ENCODE assay signal across 10 mouse cellular contexts in genomic region chr6:29169675-29170062, GRCm38 (mm10). TPM values are rescaled to one million over a fixed set of nuclear protein-coding genes. Genes with fewer than 3 reads are reported as not detected.
A peak's percentile ranks its signal among the peaks of the same experiment; 100 is the strongest.
DNase-seq lines count a peak whose midpoint lies in the region; ATAC-seq and TF ChIP-seq lines count a peak whose summit lies in the region.
"Had no signal": no experiment of that assay in that cellular context is flagged by ENCODE, and none has a peak within 500 bp of the region (broad histone marks: within the 10 kb centered on the region; RNA-seq: fewer than 3 reads in every experiment).

No protein-coding gene starts in this region.

- H3K27me3 ChIP-seq in kidney, embryonic 14.5 days (ENCODE audit: control insufficient read depth, insufficient read depth, low read length) = peaks cover 54% of the 10 kb centered on the region
- peaks cover 4% of the 10 kb centered on the region; the same call in 1 of the 2 replicates for H3K27me3 ChIP-seq in kidney, adult 2 months (replicated peaks; ENCODE audit: control insufficient read depth, insufficient read depth, low read length)
- peaks cover 84% of the 10 kb centered on the region for H3K27me3 ChIP-seq in embryonic facial prominence, embryonic 10.5 days (replicated peaks; ENCODE audit: low read depth, poor library complexity, severe bottlenecking)
- H3K27me3 ChIP-seq in hindbrain, embryonic 12.5 days = peaks cover 74% of the 10 kb centered on the region
- peaks cover 90% of the 10 kb centered on the region for H3K27me3 ChIP-seq in midbrain, embryonic 10.5 days (ENCODE audit: low read depth, poor library complexity, severe bottlenecking)

- no peak for TF ChIP-seq CTCF in kidney, adult 2 months (conservative IDR thresholded peaks at IDR 0.05; ENCODE audit: insufficient read depth, insufficient read length, low read depth, low read length)

- ATAC-seq in kidney, embryonic 14.5 days (ENCODE audit: low FRiP score, low TSS enrichment) = no peak
- no peak for ATAC-seq in hindbrain, embryonic 12.5 days (ENCODE audit: low FRiP score)

- H3K27ac ChIP-seq in kidney, embryonic 14.5 days (ENCODE audit: low read depth, low read length) = no peak overlapping the region
- H3K27ac ChIP-seq in kidney, adult 2 months (ENCODE audit: insufficient read depth, low read depth, low read length) = no peak overlapping the region
- H3K27ac ChIP-seq in embryonic facial prominence, embryonic 10.5 days (replicated peaks) = peak overlapping the region; percentile 86; the same call in 1 of the 2 replicates
- H3K27ac ChIP-seq in hindbrain, embryonic 12.5 days = no peak overlapping the region
- no peak overlapping the region; the same call in 1 of the 2 replicates for H3K27ac ChIP-seq in midbrain, embryonic 10.5 days (replicated peaks)

- H3K4me3 ChIP-seq in kidney, embryonic 14.5 days (ENCODE audit: low read length) = peak overlapping the region; percentile 50; the same call in 1 of the 2 replicates
- no peak overlapping the region for H3K4me3 ChIP-seq in kidney, adult 2 months (ENCODE audit: insufficient read depth, low read depth, low read length)
- H3K4me3 ChIP-seq in embryonic facial prominence, embryonic 10.5 days = peak overlapping the region; percentile 70
- H3K4me3 ChIP-seq in hindbrain, embryonic 12.5 days = peak overlapping the region; percentile 51
- H3K4me3 ChIP-seq in midbrain, embryonic 10.5 days = peak overlapping the region; percentile 69

- intact Hi-C loops in gastrocnemius, postnatal 14 days (cut with DNase I; ENCODE audit: low total_unique reads) = loop anchor here (2.0 to 10.0 kb wide), 2 partner anchors 29 to 105 kb away; partner anchors contain the start of genes Fam71f2 and Hilpda

- no peak for DNase-seq in kidney, adult 2 months
- no peak for DNase-seq in embryonic facial prominence, embryonic 10.5 days (ENCODE audit: low spot score)
- no peak for DNase-seq in midbrain, embryonic 10.5 days (ENCODE audit: low spot score)
- no peak for DNase-seq in ovary, adult 18-20 months (ENCODE audit: low spot score)
- no peak for DNase-seq in adrenal gland, adult (ENCODE audit: inconsistent age in 2 of 2, low spot score in 1 of 2)
- DNase-seq in gastrocnemius, postnatal 14 days = no peak
- DNase-seq: lung, postnatal 36 days had no signal

- H3K9ac ChIP-seq in kidney, embryonic 14.5 days (ENCODE audit: low read depth, low read length) = peak overlapping the region; percentile 65; the same call in 1 of the 2 replicates
- peak overlapping the region; percentile 69; the same call in 1 of the 2 replicates for H3K9ac ChIP-seq in hindbrain, embryonic 12.5 days

- H3K4me1 ChIP-seq in kidney, embryonic 14.5 days (ENCODE audit: control insufficient read depth, insufficient read depth, low read length) = peaks cover 9% of the 10 kb centered on the region; the same call in 1 of the 2 replicates
- H3K4me1 ChIP-seq in kidney, adult 2 months (ENCODE audit: control insufficient read depth, insufficient read depth, low read length) = no peaks in the 10 kb centered on the region
- peaks cover 40% of the 10 kb centered on the region for H3K4me1 ChIP-seq in embryonic facial prominence, embryonic 10.5 days
- peaks cover 23% of the 10 kb centered on the region for H3K4me1 ChIP-seq in hindbrain, embryonic 12.5 days
- H3K4me1 ChIP-seq in midbrain, embryonic 10.5 days = peaks cover 33% of the 10 kb centered on the region

- H3K36me3 ChIP-seq in kidney, embryonic 14.5 days (ENCODE audit: control insufficient read depth, insufficient read depth, low read length) = no peaks in the 10 kb centered on the region
- no peaks in the 10 kb centered on the region for H3K36me3 ChIP-seq in kidney, adult 2 months (ENCODE audit: control insufficient read depth, insufficient read depth, low read length)
- no peaks in the 10 kb centered on the region for H3K36me3 ChIP-seq in embryonic facial prominence, embryonic 10.5 days (replicated peaks)
- no peaks in the 10 kb centered on the region for H3K36me3 ChIP-seq in hindbrain, embryonic 12.5 days
- H3K36me3 ChIP-seq in midbrain, embryonic 10.5 days = no peaks in the 10 kb centered on the region
- H3K36me3 ChIP-seq: G1E had no signal

- WGBS in kidney, embryonic 14.5 days = 1% methylated on average over 12 of the region's 12 CpGs
- 22% methylated on average over 12 of the region's 12 CpGs for WGBS in kidney, adult 2 months
- 2% methylated on average over 12 of the region's 12 CpGs for whole genome bisulfite sequencing in embryonic facial prominence, embryonic 10.5 days
- 2% methylated on average over 12 of the region's 12 CpGs for WGBS in hindbrain, embryonic 12.5 days
- WGBS in midbrain, embryonic 10.5 days = 5% methylated on average over 12 of the region's 12 CpGs

- no peaks in the 10 kb centered on the region for H3K9me3 ChIP-seq in kidney, embryonic 14.5 days (ENCODE audit: control insufficient read depth, low read length)
- H3K9me3 ChIP-seq in embryonic facial prominence, embryonic 10.5 days = no peaks in the 10 kb centered on the region
- no peaks in the 10 kb centered on the region for H3K9me3 ChIP-seq in hindbrain, embryonic 12.5 days (replicated peaks)
- no peaks in the 10 kb centered on the region for H3K9me3 ChIP-seq in midbrain, embryonic 10.5 days (replicated peaks)

- H3K4me2 ChIP-seq in kidney, embryonic 14.5 days (replicated peaks; ENCODE audit: low read depth, low read length) = peak overlapping the region; percentile 99
- H3K4me2 ChIP-seq in hindbrain, embryonic 12.5 days (replicated peaks) = peak overlapping the region; percentile 99

- TF ChIP-seq POLR2A in kidney, adult 2 months (IDR thresholded peaks at IDR 0.05; ENCODE audit: low read depth, low read length) = no peak

RNA-seq across cellular contexts. Expression of gene Rbm28, which starts 4.9 kb away (rescaled TPM):
- 65.1 and 65.8 TPM in 2 replicates for polyA plus RNA-seq in kidney, embryonic 14.5 days (2014; fragmentation: Nextera tagmentation; extraction: Ambion mirVana)
- 4.9 and 6.1 TPM in 2 replicates for polyA plus RNA-seq in kidney, adult 2 months (2012; rRNA removed)
- 53.9 and 60.6 TPM in 2 replicates for polyA plus RNA-seq in embryonic facial prominence, embryonic 10.5 days (2016; fragmentation: Nextera tagmentation; extraction: Ambion mirVana)
- 57.7 and 61.0 TPM in 2 replicates for polyA plus RNA-seq in hindbrain, embryonic 12.5 days (2016; fragmentation: Nextera tagmentation; extraction: Ambion mirVana)
- polyA plus RNA-seq in midbrain, embryonic 10.5 days (2016; fragmentation: Nextera tagmentation; extraction: Ambion mirVana) = 51.6 and 54.9 TPM in 2 replicates
- 10 to 100 TPM; 13.6 to 13.8 TPM for total RNA-seq in gastrocnemius, postnatal 14 days (2021)

RNA-seq across cellular contexts. Expression of gene Prrt4, which starts 9.7 kb away (rescaled TPM):
- polyA plus RNA-seq in kidney, embryonic 14.5 days (2014; fragmentation: Nextera tagmentation; extraction: Ambion mirVana) = 0.96 and 1.4 TPM in 2 replicates
- 0.20 and 0.24 TPM in 2 replicates for polyA plus RNA-seq in kidney, adult 2 months (2012; rRNA removed)
- polyA plus RNA-seq in embryonic facial prominence, embryonic 10.5 days (2016; fragmentation: Nextera tagmentation; extraction: Ambion mirVana) = 1.9 and 2.0 TPM in 2 replicates
- 2.4 and 2.6 TPM in 2 replicates for polyA plus RNA-seq in hindbrain, embryonic 12.5 days (2016; fragmentation: Nextera tagmentation; extraction: Ambion mirVana)
- 0.83 and 1.1 TPM in 2 replicates for polyA plus RNA-seq in midbrain, embryonic 10.5 days (2016; fragmentation: Nextera tagmentation; extraction: Ambion mirVana)
- under 1 TPM; 0.64 to 0.88 TPM for total RNA-seq in gastrocnemius, postnatal 14 days (2021)
- polyA plus RNA-seq: G1E had no signal

RNA-seq across cellular contexts. Expression of gene Impdh1, which starts 46.5 kb away (rescaled TPM):
- polyA plus RNA-seq in kidney, embryonic 14.5 days (2014; fragmentation: Nextera tagmentation; extraction: Ambion mirVana) = 26.3 and 41.7 TPM in 2 replicates
- polyA plus RNA-seq in kidney, adult 2 months (2012; rRNA removed) = 16.8 and 17.7 TPM in 2 replicates
- polyA plus RNA-seq in embryonic facial prominence, embryonic 10.5 days (2016; fragmentation: Nextera tagmentation; extraction: Ambion mirVana) = 44.7 and 50.2 TPM in 2 replicates
- polyA plus RNA-seq in hindbrain, embryonic 12.5 days (2016; fragmentation: Nextera tagmentation; extraction: Ambion mirVana) = 49.9 and 52.4 TPM in 2 replicates
- 45.6 and 53.5 TPM in 2 replicates for polyA plus RNA-seq in midbrain, embryonic 10.5 days (2016; fragmentation: Nextera tagmentation; extraction: Ambion mirVana)
- 10 to 100 TPM; 20.2 to 23.8 TPM for total RNA-seq in gastrocnemius, postnatal 14 days (2021)
